Mouse (Mus musculus) heart, embryonic 10.5 days (tissue): ENCODE measurements around the gene Bcl6. TPM values are rescaled to one million over a fixed set of nuclear protein-coding genes. Genes with fewer than 3 reads are reported as not detected.

ENCODE experiments used
- DNase-seq: peaks from one replicate; pipeline ENCODE4 v3.0.0-alpha.2; 2017; ENCODE audit warnings: low spot score
- H3K27ac ChIP-seq: fragments of 300-500 bp; sonication (generic); 2 replicates; pipeline ENCODE4 v1.5.1; 2016; ENCODE audit warnings: mild to moderate bottlenecking
- H3K27me3 ChIP-seq: fragments of 300-500 bp; sonication (generic); 2 replicates; pipeline ENCODE4 v1.6.1; 2016; ENCODE audit warnings: mild to moderate bottlenecking; ENCODE audit not compliant: poor library complexity, insufficient read depth, severe bottlenecking
- H3K36me3 ChIP-seq: fragments of 300-500 bp; sonication (generic); 2 replicates; pipeline ENCODE4 v1.6.1; 2016; ENCODE audit warnings: mild to moderate bottlenecking, moderate library complexity
- H3K4me1 ChIP-seq: fragments of 300-500 bp; sonication (generic); 2 replicates; pipeline ENCODE4 v1.6.1; 2016; ENCODE audit warnings: mild to moderate bottlenecking
- H3K4me3 ChIP-seq: fragments of 300-500 bp; sonication (generic); 2 replicates; pipeline ENCODE4 v1.5.1; 2016; ENCODE audit warnings: mild to moderate bottlenecking, moderate library complexity
- H3K9me3 ChIP-seq: fragments of 300-500 bp; sonication (generic); 2 replicates; pipeline ENCODE4 v1.6.1; 2016; ENCODE audit warnings: mild to moderate bottlenecking, moderate library complexity
- WGBS: fragments of 180-500 bp; shearing (Covaris S2); methylation state at CpG from one replicate; pipeline ENCODE4 v1.1.7; 2016; 5-methylcytosine and 5-hydroxymethylcytosine counted together
- polyA plus RNA-seq: library from polyadenylated mRNA; unstranded; fragments of >200 nt; fragmentation: Nextera tagmentation; extraction: Ambion mirVana; gene quantifications from 2 replicates; pipeline ENCODE4 v1.2.1, GENCODE M21; 2016

The Bcl6 gene
- polyA plus RNA-seq, 1 experiment from 2014 or later = 0.05 TPM

DNA sequence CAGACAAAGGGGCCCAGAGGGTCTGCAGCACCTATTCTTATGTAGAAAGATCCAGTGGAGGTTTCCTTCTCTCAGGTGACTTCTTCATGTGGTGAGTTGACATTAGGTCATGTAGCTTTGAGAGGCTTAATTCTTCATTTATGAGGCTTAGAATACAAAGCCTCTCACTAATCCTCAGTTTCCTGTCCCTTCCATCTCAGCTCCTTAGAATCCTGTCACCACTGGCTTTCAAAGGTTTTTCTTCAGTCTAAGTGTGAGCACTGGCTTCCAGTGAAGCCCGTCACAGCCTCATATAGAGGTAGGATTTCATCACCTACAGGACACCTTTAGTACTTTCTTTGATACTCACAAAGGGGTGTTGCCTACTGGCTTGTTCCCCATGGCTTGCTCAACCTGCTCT lies 65.7 kb downstream of the Bcl6 start:
- Histone ChIP-seq H3K36me3 (no peaks in the 10 kb centered on the region), H3K27ac (no peak overlapping the region), H3K27me3 (no peaks in the 10 kb centered on the region), H3K4me1 (no peaks in the 10 kb centered on the region), H3K9me3 (no peaks in the 10 kb centered on the region), H3K4me3 (no peak overlapping the region)
- DNase-seq = no peak
- 69% methylated on average over 1 of the region's 1 CpGs for WGBS

GRCm38 (mm10) chr16:23921697-23922096 lies 67.0 kb downstream of the Bcl6 start:
- WGBS = 63% methylated on average over 5 of the region's 5 CpGs
- H3K27ac ChIP-seq = no peak overlapping the region
- H3K4me3 ChIP-seq = no peak overlapping the region
- no peaks in the 10 kb centered on the region for H3K9me3 ChIP-seq
- no peaks in the 10 kb centered on the region for H3K4me1 ChIP-seq
- DNase-seq = no peak
- no peaks in the 10 kb centered on the region for H3K27me3 ChIP-seq
- no peaks in the 10 kb centered on the region for H3K36me3 ChIP-seq

DNA sequence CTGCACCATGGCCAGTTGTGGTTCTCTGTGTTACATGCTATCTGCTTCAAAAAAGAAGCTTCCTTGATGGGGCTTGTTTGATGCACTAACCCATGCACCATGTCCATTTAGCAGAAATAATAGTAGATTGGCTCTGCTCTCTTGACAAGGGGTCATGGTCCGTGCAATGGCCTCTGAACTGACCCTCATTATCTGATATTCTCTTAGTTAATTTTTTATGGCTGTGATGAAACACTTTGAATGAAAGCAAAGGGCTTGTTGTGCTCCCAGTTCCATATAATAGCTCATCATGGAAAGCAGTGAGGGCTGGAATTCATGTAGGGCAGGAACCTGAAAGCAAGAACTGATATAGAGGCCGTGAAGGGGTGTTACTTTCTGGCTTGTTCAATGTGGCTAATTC lies 69.2 kb downstream of the Bcl6 start:
- Histone ChIP-seq H3K9me3 (no peaks in the 10 kb centered on the region), H3K27me3 (no peaks in the 10 kb centered on the region), H3K4me1 (no peaks in the 10 kb centered on the region), H3K27ac (no peak overlapping the region), H3K4me3 (no peak overlapping the region), H3K36me3 (no peaks in the 10 kb centered on the region)
- DNase-seq = no peak
- 66% methylated on average over 2 of the region's 2 CpGs for WGBS

Other genes with a start within 250 kb of the Bcl6 start
- gene Sst, start 97.9 kb downstream of the Bcl6 start, polyA plus RNA-seq = 1.0 TPM in 1 of 2 replicates, not detected in the other
- not detected in 2 replicates for gene Rtp2, start 56.5 kb downstream of the Bcl6 start, polyA plus RNA-seq
- not detected in 2 replicates for gene Gm37419, start 370 bp downstream of the Bcl6 start, polyA plus RNA-seq